Mouse (Mus musculus) kidney, adult 8-10 months (tissue): ENCODE measurements around the gene Ifi27l2a.
"Not testable (repeated sequence)": the region's sequence is repeated elsewhere in the genome, so short reads cannot be mapped to it uniquely, and the experiment has no call there.

ENCODE experiments used
- DNase-seq, 2 experiments: peaks; one replicate each; pipeline ENCODE4 v3.0.0; 2022

Ifi27l2a gene

GRCm38 (mm10) chr12:103443524-103443923, at the start of gene Ifi27l2a:
TSS of gene Ifi27l2a (minus strand) at chr12:103443680.
- DNase-seq: no peak

- DNase-seq: peak; percentile 64 to 73
Observed at GRCm38 (mm10) chr12:103492767-103493166, 49.3 kb upstream of the Ifi27l2a start.

GRCm38 (mm10) chr12:103491091-103491730, 47.7 kb upstream of the Ifi27l2a start:
- DNase-seq: no peak

GRCm38 (mm10) chr12:103487750-103488149, 44.3 kb upstream of the Ifi27l2a start:
- no peak for DNase-seq

- no peak for DNase-seq
Observed at GRCm38 (mm10) chr12:103487276-103487675, 43.8 kb upstream of the Ifi27l2a start.

- no peak for DNase-seq
Observed at GRCm38 (mm10) chr12:103486726-103487125, 43.2 kb upstream of the Ifi27l2a start.

- not testable (repeated sequence) for DNase-seq
Observed at GRCm38 (mm10) chr12:103484200-103484972, 40.9 kb upstream of the Ifi27l2a start.

GRCm38 (mm10) chr12:103482781-103483180, 39.3 kb upstream of the Ifi27l2a start:
- no peak for DNase-seq

- no peak for DNase-seq
Observed at GRCm38 (mm10) chr12:103481671-103482070, 38.2 kb upstream of the Ifi27l2a start.

- DNase-seq: no peak
Observed at GRCm38 (mm10) chr12:103477461-103478015, 34.1 kb upstream of the Ifi27l2a start.

- no peak for DNase-seq
Observed at GRCm38 (mm10) chr12:103476779-103477389, 33.4 kb upstream of the Ifi27l2a start.

- no peak for DNase-seq
Observed at GRCm38 (mm10) chr12:103474481-103474880, 31.0 kb upstream of the Ifi27l2a start.

GRCm38 (mm10) chr12:103457140-103457539, 13.7 kb upstream of the Ifi27l2a start, which contains the start of gene Ifi27l2b:
TSS of gene Ifi27l2b (minus strand) at chr12:103457223.
- DNase-seq: no peak

- DNase-seq: not testable (repeated sequence)
Observed at GRCm38 (mm10) chr12:103456727-103457126, 13.2 kb upstream of the Ifi27l2a start.

GRCm38 (mm10) chr12:103453361-103453760, 9.9 kb upstream of the Ifi27l2a start:
- no peak for DNase-seq

GRCm38 (mm10) chr12:103445060-103445459, 1.6 kb upstream of the Ifi27l2a start:
- DNase-seq: no peak

- DNase-seq: not testable (repeated sequence)
Observed at GRCm38 (mm10) chr12:103444261-103444660, 781 bp upstream of the Ifi27l2a start.

GRCm38 (mm10) chr12:103437601-103438000, 5.9 kb downstream of the Ifi27l2a start:
- DNase-seq: no peak

- no peak for DNase-seq
Observed at GRCm38 (mm10) chr12:103434861-103435260, 8.6 kb downstream of the Ifi27l2a start.

GRCm38 (mm10) chr12:103433986-103434731, 9.3 kb downstream of the Ifi27l2a start, which contains the start of gene Ifi27:
TSS of gene Ifi27 (plus strand) at chr12:103434211.
- peak; percentile 81 to 94 for DNase-seq

- DNase-seq: no peak
Observed at GRCm38 (mm10) chr12:103433430-103433829, 10.1 kb downstream of the Ifi27l2a start.

- no peak for DNase-seq
Observed at GRCm38 (mm10) chr12:103426710-103427109, 16.8 kb downstream of the Ifi27l2a start.
